Mouse (Mus musculus) gastrocnemius, postnatal 14 days (tissue): ENCODE measurements at regions not wholly inside any gene's neighbourhood (a gene's known extent, or its start where the extent isn't known, plus 50 kb on each side); places are given as distances from the start of the nearest gene placed in this dataset.

ENCODE experiments used
- DNase-seq: peaks from one replicate; pipeline ENCODE4 v3.0.0; 2021; ENCODE audit warnings: mixed read lengths
- intact Hi-C: fragments of 180-260 bp; cut with DNase I; formaldehyde crosslinking; loops from one replicate; pipeline ENCODE4 v1.15.1; 2025; ENCODE audit warnings: low total_unique reads

DNA sequence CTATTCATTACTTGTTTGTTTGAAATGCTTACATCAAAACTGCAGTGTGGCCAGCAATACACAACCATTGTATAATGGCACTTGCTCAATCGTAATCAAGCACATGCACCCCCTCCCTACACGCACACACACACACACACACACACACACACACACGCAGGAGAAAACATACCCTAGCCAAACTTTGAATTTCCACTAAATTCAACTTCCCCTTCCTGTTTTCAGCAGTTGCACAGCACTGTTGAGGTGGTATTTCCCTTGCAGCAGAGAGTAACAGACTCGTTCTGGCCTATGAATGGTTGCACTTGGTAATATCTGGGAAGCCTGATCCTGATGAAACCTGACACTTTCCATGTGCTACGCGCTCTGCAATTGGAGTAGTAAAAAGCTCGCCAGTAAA is 173.8 kb downstream of the Rap2a start:
- intact Hi-C loops = loop anchor here (10.0 kb wide), 1 partner anchor 167 kb away; no protein-coding TSS in a partner anchor
- no peak for DNase-seq

DNA sequence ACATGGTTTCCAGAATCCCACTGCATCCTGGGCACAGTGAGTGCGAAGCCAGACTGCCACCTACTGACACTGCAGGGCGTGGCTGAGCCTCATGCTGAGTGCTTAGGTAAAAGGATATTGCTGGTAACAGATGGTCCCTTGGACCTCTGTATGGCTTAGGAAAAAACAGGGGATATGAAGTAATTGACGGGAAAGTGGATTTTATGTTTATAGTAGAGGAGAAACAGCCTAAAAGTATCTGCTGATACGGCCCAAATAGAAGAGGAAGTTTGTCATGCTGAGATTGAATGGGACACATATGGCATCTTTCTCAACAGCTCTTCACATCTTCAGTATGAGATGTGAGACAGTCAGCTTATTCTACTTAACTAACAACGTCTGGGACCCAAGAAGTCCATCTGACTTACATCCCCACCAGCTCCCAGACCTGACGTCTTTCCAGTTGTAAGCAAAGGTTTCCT is 182.1 kb downstream of the Rap2a start:
- DNase-seq = peak; percentile 35
- intact Hi-C loops = loop anchor here (10.0 kb wide), 1 partner anchor 586 kb away; no protein-coding TSS in a partner anchor

GRCm38 (mm10) chr14:120661111-120661510 is 182.9 kb downstream of the Rap2a start:
- intact Hi-C loops = loop anchor here (10.0 kb wide), 1 partner anchor 586 kb away; no protein-coding TSS in a partner anchor
- no peak for DNase-seq

DNA sequence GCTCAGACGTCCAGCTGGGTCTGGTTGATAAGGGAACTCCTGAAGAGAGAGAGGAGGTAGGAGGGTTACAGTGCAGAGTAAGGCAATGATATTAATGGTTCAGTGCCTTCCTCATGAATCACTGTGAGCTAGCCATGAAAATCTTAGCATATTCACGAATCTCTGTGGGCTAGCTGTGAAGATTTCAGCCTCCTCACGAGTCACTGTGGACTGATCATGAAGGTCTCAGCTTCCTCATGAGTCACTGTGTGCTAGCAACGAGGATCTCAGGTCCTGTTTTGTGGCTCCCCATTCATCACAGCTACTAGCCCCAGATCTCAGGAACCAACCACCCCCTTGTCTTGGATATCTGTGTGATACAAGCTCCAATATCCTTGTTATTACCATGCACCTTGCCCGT is 191.4 kb downstream of the Rap2a start:
- intact Hi-C loops = loop anchor here (10.0 kb wide), 1 partner anchor 595 kb away; no protein-coding TSS in a partner anchor
- no peak for DNase-seq

- DNase-seq = no peak
- intact Hi-C loops = no loop called here
These were observed 197.5 kb downstream of the Rap2a start for GRCm38 (mm10) chr14:120675752-120676151.

DNA sequence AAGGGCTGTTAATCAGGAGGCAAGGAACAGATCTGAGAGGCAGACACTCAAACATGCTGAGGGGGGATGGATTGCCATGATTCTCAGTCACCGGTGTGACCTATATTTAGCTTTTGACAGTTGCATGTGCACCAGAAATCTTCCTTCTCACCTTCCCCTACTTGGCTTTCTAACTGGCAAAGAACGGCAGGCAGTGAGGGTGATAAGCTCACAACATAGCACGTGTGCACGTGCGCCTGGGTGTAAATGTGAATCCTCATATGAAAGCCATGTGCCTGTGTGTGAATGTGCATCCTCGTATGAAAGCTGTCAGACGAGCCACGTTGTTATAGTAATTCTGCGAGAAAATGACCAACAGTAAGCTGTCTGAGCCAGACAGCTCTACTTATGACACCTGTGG is 200.3 kb downstream of the Rap2a start:
- intact Hi-C loops = no loop called here
- no peak for DNase-seq

- intact Hi-C loops = no loop called here
These were observed 200.8 kb downstream of the Rap2a start for GRCm38 (mm10) chr14:120679072-120679471.

DNA sequence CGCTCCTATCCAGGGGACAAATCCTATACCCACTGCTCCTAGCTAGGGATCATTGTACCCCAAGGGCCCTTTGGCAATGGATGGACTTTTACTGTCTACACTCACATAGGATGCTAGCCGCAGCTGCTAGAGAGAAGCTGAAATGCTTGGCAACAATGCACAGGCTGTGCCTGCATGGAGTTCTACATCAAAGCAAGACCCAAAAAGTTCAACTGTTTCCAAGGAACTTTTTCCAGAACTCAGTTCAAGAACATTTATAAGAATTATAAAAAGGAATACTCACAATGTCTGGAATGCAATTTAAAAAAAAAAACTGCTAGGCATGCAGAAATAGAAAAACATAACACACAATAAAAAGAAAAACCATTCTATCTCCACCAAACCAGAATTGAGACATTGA is 202.0 kb downstream of the Rap2a start:
- DNase-seq = no peak
- intact Hi-C loops = no loop called here

More at GRCm38 (mm10) chr14:120679072-120679471, 200.8 kb downstream of the Rap2a start:
- DNase-seq = no peak

GRCm38 (mm10) chr14:120685263-120685662 is 207.0 kb downstream of the Rap2a start:
- intact Hi-C loops = no loop called here
- no peak for DNase-seq

DNA sequence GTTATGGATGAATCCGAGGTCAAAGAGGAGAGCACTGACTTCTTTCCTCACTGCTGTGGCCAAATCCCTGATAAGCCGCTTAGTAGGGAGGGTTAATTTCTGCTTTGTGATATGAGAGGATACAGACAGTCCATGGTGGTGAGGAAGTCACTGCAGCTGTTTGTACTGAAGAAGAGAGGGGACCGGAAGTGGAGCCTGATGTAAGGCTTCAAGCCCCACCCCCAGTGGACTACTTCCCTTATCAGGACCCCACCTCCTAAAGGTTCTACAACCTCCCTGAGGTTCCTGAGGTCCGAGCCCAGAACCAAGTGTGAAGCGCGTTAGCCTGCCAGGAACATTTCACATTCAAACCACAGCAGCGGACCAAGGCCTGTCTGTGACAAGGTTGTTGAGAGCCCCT is 207.6 kb downstream of the Rap2a start:
- no peak for DNase-seq
- intact Hi-C loops = no loop called here

DNA sequence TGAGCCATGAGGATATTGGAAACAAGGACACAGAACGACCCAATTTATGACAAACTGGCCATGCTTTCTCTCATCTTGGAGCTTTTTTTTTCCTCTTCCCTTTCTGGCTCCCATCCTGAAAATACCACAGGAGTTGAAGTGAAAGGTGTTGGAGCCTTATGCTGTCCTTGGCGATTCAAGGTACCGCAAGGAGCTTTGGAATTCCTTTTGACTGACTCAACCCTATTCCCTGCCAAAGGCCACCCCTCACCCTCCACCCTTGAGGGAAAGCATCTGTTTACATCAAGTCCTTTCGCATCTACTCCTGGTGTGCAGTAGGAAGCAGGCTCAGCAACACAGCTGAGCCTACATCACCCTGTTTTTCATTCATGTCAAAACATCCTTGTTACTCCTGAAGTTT is 208.5 kb downstream of the Rap2a start:
- intact Hi-C loops = no loop called here

GRCm38 (mm10) chr14:120699378-120699777 is 211.6 kb upstream of the Ipo5 start:
- intact Hi-C loops = no loop called here
- DNase-seq = no peak

More for the DNA sequence above, 208.5 kb downstream of the Rap2a start:
- DNase-seq = no peak

DNA sequence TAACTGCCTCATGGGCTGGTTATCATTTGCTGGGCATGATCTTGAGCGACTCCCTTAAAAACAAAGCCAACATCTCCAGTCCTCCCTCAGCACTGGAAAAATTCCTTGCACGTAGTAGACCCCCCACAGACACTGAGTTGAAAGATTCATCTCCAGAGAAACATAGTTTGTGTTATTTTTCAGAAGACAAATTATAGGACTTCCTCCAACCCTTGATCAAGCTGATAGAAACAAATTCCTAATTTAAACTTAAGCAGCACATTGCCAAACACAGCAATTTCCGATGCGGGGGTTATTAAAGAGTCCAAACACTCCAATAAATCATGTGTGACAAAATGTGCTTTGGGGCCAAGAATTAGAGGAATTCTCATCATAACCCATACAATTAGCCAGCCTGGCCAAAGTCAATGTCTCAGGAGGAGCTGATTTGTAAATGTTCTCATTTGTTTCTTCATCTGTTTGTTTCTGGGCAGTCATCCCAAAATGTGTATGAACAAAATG is 205.7 kb upstream of the Ipo5 start:
- no peak for DNase-seq
- intact Hi-C loops = no loop called here

GRCm38 (mm10) chr14:120710782-120711181 is 200.2 kb upstream of the Ipo5 start:
- intact Hi-C loops = no loop called here
- DNase-seq = no peak

GRCm38 (mm10) chr14:120720464-120721445 is 190.3 kb upstream of the Ipo5 start:
- intact Hi-C loops = no loop called here
- no peak for DNase-seq

GRCm38 (mm10) chr14:120721593-120722461 is 189.2 kb upstream of the Ipo5 start:
- intact Hi-C loops = no loop called here
- no peak for DNase-seq

- DNase-seq = no peak
- intact Hi-C loops = no loop called here
These were observed 188.4 kb upstream of the Ipo5 start for GRCm38 (mm10) chr14:120722546-120723112.

GRCm38 (mm10) chr14:120728107-120728506 is 182.9 kb upstream of the Ipo5 start:
- DNase-seq = no peak

GRCm38 (mm10) chr14:120730226-120730625 is 180.8 kb upstream of the Ipo5 start:
- intact Hi-C loops = no loop called here
- no peak for DNase-seq

More at GRCm38 (mm10) chr14:120728107-120728506, 182.9 kb upstream of the Ipo5 start:
- intact Hi-C loops = no loop called here
